Mouse (Mus musculus) spleen, adult 2 months (tissue): ENCODE measurements around the gene C2cd3.

ENCODE experiments used
- CTCF ChIP-seq: fragments of 200-500 bp; IDR thresholded peaks from 2 replicates; pipeline ENCODE4 v1.5.1; 2011; ENCODE audit warnings: mild to moderate bottlenecking, inconsistent platforms; ENCODE audit not compliant: insufficient read depth, insufficient read length, insufficient replicate concordance; ENCODE audit errors: extremely low read depth
- POLR2A ChIP-seq: fragments of 200-500 bp; IDR thresholded peaks from 2 replicates; pipeline ENCODE4 v1.6.1; 2011; ENCODE audit warnings: low read depth, low read length, inconsistent platforms

- TF ChIP-seq CTCF (peak; percentile 20; the same call in 1 of the 2 replicates), POLR2A (peak; percentile 78)
Observed at GRCm38 (mm10) chr7:100371495-100372451, at the start of gene C2cd3, which contains the start of gene Ppme1.
